Mouse (Mus musculus): ENCODE data around the gene Adh4. TPM values are rescaled to one million over a fixed set of nuclear protein-coding genes. Genes with fewer than 3 reads are reported as not detected.
"Not testable (repeated sequence)": the region's sequence is repeated elsewhere in the genome, so short reads cannot be mapped to it uniquely, and the experiment has no call there.

Gene Adh4
- not detected in 2 replicates for polyA plus RNA-seq (2016; fragmentation: Nextera tagmentation; extraction: Ambion mirVana)

GRCm38 (mm10) chr3:138415121-138415690 is at the start of gene Adh4:
Gene Adh4 (plus strand): TSS chr3:138415466.
- Histone ChIP-seq H3K36me3 (no peaks in the 10 kb centered on the region), H3K9me3 (replicated peaks) (no peaks in the 10 kb centered on the region), H3K4me1 (peaks cover 7% of the 10 kb centered on the region; the same call in 1 of the 2 replicates), H3K27ac (replicated peaks) (no peak within 1 kb of the TSS), H3K4me3 (no peak within 1 kb of the TSS), H3K27me3 (ENCODE audit: low read depth, poor library complexity, severe bottlenecking) (no peaks in the 10 kb centered on the region)
- 76% methylated on average over 6 of the region's 6 CpGs for WGBS
- no peak for DNase-seq (ENCODE audit: low spot score)

- peaks cover 3% of the 10 kb centered on the region for H3K4me1 ChIP-seq
- no peak for DNase-seq (ENCODE audit: low spot score)
- 79% methylated on average over 2 of the region's 2 CpGs for WGBS
- no peak overlapping the region for H3K27ac ChIP-seq (replicated peaks)
- H3K4me3 ChIP-seq, result no peak overlapping the region
- H3K27me3 ChIP-seq (ENCODE audit: low read depth, poor library complexity, severe bottlenecking), result no peaks in the 10 kb centered on the region
- H3K36me3 ChIP-seq, result no peaks in the 10 kb centered on the region
- no peaks in the 10 kb centered on the region for H3K9me3 ChIP-seq (replicated peaks)
Observed at GRCm38 (mm10) chr3:138366181-138366580, 49.1 kb upstream of the Adh4 start.

DNA sequence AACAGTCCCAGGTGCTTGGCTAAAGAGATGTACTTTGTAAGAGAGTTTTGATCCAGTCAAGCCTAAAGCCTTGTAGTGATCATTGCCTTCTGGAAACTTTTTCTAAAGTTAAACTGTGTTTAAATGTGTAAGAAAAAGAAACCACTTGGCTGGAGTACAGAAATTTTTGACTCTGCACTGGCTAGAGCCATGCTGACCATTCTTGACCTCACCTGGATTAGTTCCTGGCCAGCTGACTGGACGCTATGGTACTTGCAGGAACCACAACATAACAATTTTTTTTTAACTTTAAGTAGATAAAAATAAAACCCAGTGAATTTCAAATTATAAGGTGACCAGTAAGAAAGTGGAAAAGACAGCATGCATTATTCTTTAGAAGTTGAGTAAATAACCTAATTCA is 45.7 kb upstream of the Adh4 start:
- 96% methylated on average over 1 of the region's 1 CpGs for WGBS
- no peak overlapping the region for H3K4me3 ChIP-seq
- no peaks in the 10 kb centered on the region for H3K27me3 ChIP-seq (ENCODE audit: low read depth, poor library complexity, severe bottlenecking)
- DNase-seq (ENCODE audit: low spot score), result no peak
- no peaks in the 10 kb centered on the region for H3K36me3 ChIP-seq
- H3K27ac ChIP-seq (replicated peaks), result no peak overlapping the region
- H3K4me1 ChIP-seq, result peaks cover 3% of the 10 kb centered on the region
- H3K9me3 ChIP-seq (replicated peaks), result no peaks in the 10 kb centered on the region

- WGBS, result 79% methylated on average over 4 of the region's 4 CpGs
- DNase-seq (ENCODE audit: low spot score); H3K27ac ChIP-seq (replicated peaks); H3K9me3 ChIP-seq (replicated peaks); H3K36me3 ChIP-seq; H3K27me3 ChIP-seq (ENCODE audit: low read depth, poor library complexity, severe bottlenecking); H3K4me3 ChIP-seq; H3K4me1 ChIP-seq: not testable (repeated sequence)
Observed at GRCm38 (mm10) chr3:138370289-138370688, 45.0 kb upstream of the Adh4 start.

GRCm38 (mm10) chr3:138373920-138374319 is 41.3 kb upstream of the Adh4 start:
- no peaks in the 10 kb centered on the region for H3K27me3 ChIP-seq (ENCODE audit: low read depth, poor library complexity, severe bottlenecking)
- H3K36me3 ChIP-seq, result no peaks in the 10 kb centered on the region
- H3K4me1 ChIP-seq, result peaks cover 3% of the 10 kb centered on the region
- H3K9me3 ChIP-seq (replicated peaks), result no peaks in the 10 kb centered on the region
- no peak overlapping the region for H3K4me3 ChIP-seq
- 85% methylated on average over 4 of the region's 4 CpGs for WGBS
- H3K27ac ChIP-seq (replicated peaks), result no peak overlapping the region
- no peak for DNase-seq (ENCODE audit: low spot score)

- Histone ChIP-seq H3K4me1 (peaks cover 3% of the 10 kb centered on the region), H3K27me3 (ENCODE audit: low read depth, poor library complexity, severe bottlenecking) (no peaks in the 10 kb centered on the region), H3K9me3 (replicated peaks) (no peaks in the 10 kb centered on the region), H3K36me3 (no peaks in the 10 kb centered on the region), H3K27ac (replicated peaks) (no peak overlapping the region), H3K4me3 (no peak overlapping the region)
- WGBS, result 84% methylated on average over 2 of the region's 2 CpGs
- no peak for DNase-seq (ENCODE audit: low spot score)
Observed at GRCm38 (mm10) chr3:138375148-138375547, 40.1 kb upstream of the Adh4 start.

DNA sequence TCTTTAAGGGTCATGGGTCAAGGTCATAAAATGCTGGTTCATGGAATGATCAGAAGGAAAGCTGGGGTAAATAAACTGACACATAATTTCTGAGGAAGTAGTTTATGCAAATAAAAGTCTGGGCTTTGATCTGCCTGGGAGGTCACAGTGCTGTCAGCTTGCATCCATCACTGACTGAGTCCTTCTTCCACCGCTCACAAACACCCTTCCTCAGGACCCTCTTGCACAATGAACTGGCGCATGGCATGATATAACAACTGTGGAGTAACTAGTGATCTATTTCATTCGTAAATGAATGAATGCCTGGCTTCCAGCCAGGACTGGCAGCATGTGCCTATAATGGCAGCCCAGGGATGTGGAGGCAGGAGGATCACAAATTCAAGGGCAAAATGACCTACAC is 34.1 kb upstream of the Adh4 start:
- no peak overlapping the region for H3K4me3 ChIP-seq
- no peaks in the 10 kb centered on the region for H3K36me3 ChIP-seq
- H3K4me1 ChIP-seq, result no peaks in the 10 kb centered on the region
- no peaks in the 10 kb centered on the region for H3K9me3 ChIP-seq (replicated peaks)
- WGBS, result 42% methylated on average over 3 of the region's 3 CpGs
- H3K27ac ChIP-seq (replicated peaks), result no peak overlapping the region
- peak; percentile 29 for DNase-seq (ENCODE audit: low spot score)
- H3K27me3 ChIP-seq (ENCODE audit: low read depth, poor library complexity, severe bottlenecking), result no peaks in the 10 kb centered on the region

- Histone ChIP-seq H3K36me3 (no peaks in the 10 kb centered on the region), H3K27ac (replicated peaks) (no peak overlapping the region), H3K4me3 (no peak overlapping the region), H3K9me3 (replicated peaks) (no peaks in the 10 kb centered on the region), H3K4me1 (no peaks in the 10 kb centered on the region), H3K27me3 (ENCODE audit: low read depth, poor library complexity, severe bottlenecking) (no peaks in the 10 kb centered on the region)
- 90% methylated on average over 6 of the region's 6 CpGs for WGBS
- DNase-seq (ENCODE audit: low spot score), result no peak
Observed at GRCm38 (mm10) chr3:138387155-138387554, 28.1 kb upstream of the Adh4 start.

DNA sequence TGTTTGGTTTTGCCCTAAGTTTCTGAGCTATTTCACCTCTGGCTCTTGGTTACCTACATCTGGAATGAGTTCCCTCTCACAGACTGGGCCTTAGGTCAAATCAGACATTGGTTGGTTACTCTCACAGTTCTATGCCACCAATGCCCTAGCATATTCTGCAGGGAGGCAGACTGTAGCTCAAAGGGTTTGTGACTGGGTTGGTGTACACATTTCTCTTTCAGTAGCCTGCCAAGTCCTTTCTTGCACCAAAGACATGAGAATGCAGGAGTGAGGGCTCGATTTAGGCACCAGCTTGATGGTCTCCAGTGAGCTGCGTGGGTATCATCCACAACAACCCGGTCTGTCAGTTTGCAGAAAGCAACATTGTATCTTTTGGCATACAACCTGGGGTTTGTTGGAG is 10.4 kb upstream of the Adh4 start:
- Histone ChIP-seq H3K27me3 (ENCODE audit: low read depth, poor library complexity, severe bottlenecking) (no peaks in the 10 kb centered on the region), H3K27ac (replicated peaks) (no peak overlapping the region), H3K36me3 (no peaks in the 10 kb centered on the region), H3K4me1 (no peaks in the 10 kb centered on the region), H3K9me3 (replicated peaks) (no peaks in the 10 kb centered on the region), H3K4me3 (no peak overlapping the region)
- no peak for DNase-seq (ENCODE audit: low spot score)
- 85% methylated on average over 3 of the region's 3 CpGs for WGBS

DNA sequence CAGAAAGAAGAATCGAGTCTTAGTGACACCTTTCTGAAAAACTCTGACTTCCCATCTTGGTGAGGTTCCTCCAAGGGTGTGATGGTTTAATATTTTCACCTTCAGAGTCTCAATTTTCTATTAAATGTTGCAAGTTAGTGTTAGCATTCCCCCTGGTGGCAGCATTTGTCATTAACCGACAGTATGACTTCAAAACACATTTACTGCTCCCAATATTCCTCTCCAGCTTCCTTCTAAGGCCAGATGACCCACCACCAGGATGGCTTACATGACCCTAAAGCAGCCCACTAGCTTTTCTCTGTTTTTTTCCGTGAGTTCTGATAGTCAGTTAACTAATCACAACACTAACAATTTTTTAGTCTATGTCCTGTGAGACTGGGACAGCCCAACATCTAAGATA is 9.9 kb upstream of the Adh4 start:
- H3K36me3 ChIP-seq, result no peaks in the 10 kb centered on the region
- no peak overlapping the region for H3K27ac ChIP-seq (replicated peaks)
- WGBS, result 48% methylated on average over 3 of the region's 3 CpGs
- no peaks in the 10 kb centered on the region for H3K9me3 ChIP-seq (replicated peaks)
- no peak overlapping the region for H3K4me3 ChIP-seq
- peak; percentile 19 for DNase-seq (ENCODE audit: low spot score)
- H3K27me3 ChIP-seq (ENCODE audit: low read depth, poor library complexity, severe bottlenecking), result no peaks in the 10 kb centered on the region
- H3K4me1 ChIP-seq, result no peaks in the 10 kb centered on the region

GRCm38 (mm10) chr3:138405840-138406239 is 9.4 kb upstream of the Adh4 start:
- DNase-seq (ENCODE audit: low spot score), result no peak
- Histone ChIP-seq H3K36me3 (no peaks in the 10 kb centered on the region), H3K27ac (replicated peaks) (no peak overlapping the region), H3K4me3 (no peak overlapping the region), H3K4me1 (no peaks in the 10 kb centered on the region), H3K27me3 (ENCODE audit: low read depth, poor library complexity, severe bottlenecking) (no peaks in the 10 kb centered on the region), H3K9me3 (replicated peaks) (no peaks in the 10 kb centered on the region)
- WGBS, result 89% methylated on average over 7 of the region's 7 CpGs

DNA sequence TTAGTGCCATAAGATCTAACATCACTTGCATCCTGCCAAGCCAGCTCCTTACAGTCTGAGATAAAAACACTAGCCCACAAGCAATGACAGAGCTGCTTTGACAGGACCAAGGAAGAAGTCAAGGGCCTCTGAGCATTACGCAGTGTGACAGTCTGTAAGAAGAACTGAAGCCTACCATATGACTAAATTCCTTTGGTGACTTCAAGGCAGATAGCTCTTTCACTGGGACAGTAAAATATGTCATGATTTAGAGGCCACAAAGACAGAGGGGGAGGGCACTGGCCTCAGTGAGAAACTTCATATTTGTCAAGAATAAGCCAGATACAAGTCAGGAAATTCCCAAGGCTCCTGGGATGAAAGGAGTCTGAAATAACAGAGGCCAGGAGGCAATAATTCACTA is 7.3 kb upstream of the Adh4 start:
- no peaks in the 10 kb centered on the region for H3K9me3 ChIP-seq (replicated peaks)
- WGBS, result 100% methylated on average over 1 of the region's 1 CpGs
- no peaks in the 10 kb centered on the region for H3K36me3 ChIP-seq
- no peak overlapping the region for H3K27ac ChIP-seq (replicated peaks)
- DNase-seq (ENCODE audit: low spot score), result no peak
- no peak overlapping the region for H3K4me3 ChIP-seq
- H3K4me1 ChIP-seq, result peaks cover 7% of the 10 kb centered on the region; the same call in 1 of the 2 replicates
- H3K27me3 ChIP-seq (ENCODE audit: low read depth, poor library complexity, severe bottlenecking), result no peaks in the 10 kb centered on the region

- Histone ChIP-seq H3K36me3 (no peaks in the 10 kb centered on the region), H3K9me3 (replicated peaks) (no peaks in the 10 kb centered on the region), H3K4me3 (no peak overlapping the region), H3K4me1 (peaks cover 7% of the 10 kb centered on the region; the same call in 1 of the 2 replicates), H3K27me3 (ENCODE audit: low read depth, poor library complexity, severe bottlenecking) (no peaks in the 10 kb centered on the region), H3K27ac (replicated peaks) (no peak overlapping the region)
- no peak for DNase-seq (ENCODE audit: low spot score)
- whole genome bisulfite sequencing, result 85% methylated on average over 1 of the region's 1 CpGs
Observed at GRCm38 (mm10) chr3:138409585-138409984, 5.7 kb upstream of the Adh4 start.

DNA sequence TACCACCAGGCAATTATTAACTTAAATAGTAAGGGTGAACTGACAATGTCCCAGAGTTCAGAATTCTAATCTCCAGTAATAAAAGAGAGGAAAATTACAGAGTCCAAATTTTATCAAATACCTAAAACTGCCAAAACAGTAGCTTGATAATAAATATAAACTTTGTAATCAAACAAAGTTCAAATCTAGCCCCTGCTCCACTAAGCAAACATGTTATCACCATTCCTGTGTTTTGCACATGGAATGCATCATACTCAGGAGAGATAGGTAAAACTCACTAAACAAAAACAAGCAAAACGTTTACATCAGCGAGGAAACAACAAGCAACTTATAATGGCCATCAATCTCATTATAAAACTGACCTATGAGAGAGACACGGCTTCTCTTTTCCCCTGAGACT is 5.1 kb upstream of the Adh4 start:
- Histone ChIP-seq H3K4me1 (peaks cover 7% of the 10 kb centered on the region; the same call in 1 of the 2 replicates), H3K36me3 (no peaks in the 10 kb centered on the region), H3K9me3 (replicated peaks) (no peaks in the 10 kb centered on the region), H3K4me3 (no peak overlapping the region), H3K27me3 (ENCODE audit: low read depth, poor library complexity, severe bottlenecking) (no peaks in the 10 kb centered on the region), H3K27ac (replicated peaks) (no peak overlapping the region)
- WGBS, result 88% methylated on average over 3 of the region's 3 CpGs
- DNase-seq (ENCODE audit: low spot score), result no peak

Data from midbrain, embryonic 10.5 days (tissue).